Mouse (Mus musculus): ENCODE results near the gene Csrnp3.

- TF ChIP-seq CTCF (IDR thresholded peaks at IDR 0.05) (no peak), POLR2A (IDR thresholded peaks at IDR 0.05; ENCODE audit: insufficient read depth, low read depth, low read length) (no peak), EP300 (IDR thresholded peaks at IDR 0.05; ENCODE audit: insufficient read depth, low read depth, low read length) (no peak)
Observed at GRCm38 (mm10) chr2:65896542-65896941, 51.0 kb downstream of the Csrnp3 start.
